Mouse (Mus musculus): ENCODE results near the gene Eef1a1.

DNA sequence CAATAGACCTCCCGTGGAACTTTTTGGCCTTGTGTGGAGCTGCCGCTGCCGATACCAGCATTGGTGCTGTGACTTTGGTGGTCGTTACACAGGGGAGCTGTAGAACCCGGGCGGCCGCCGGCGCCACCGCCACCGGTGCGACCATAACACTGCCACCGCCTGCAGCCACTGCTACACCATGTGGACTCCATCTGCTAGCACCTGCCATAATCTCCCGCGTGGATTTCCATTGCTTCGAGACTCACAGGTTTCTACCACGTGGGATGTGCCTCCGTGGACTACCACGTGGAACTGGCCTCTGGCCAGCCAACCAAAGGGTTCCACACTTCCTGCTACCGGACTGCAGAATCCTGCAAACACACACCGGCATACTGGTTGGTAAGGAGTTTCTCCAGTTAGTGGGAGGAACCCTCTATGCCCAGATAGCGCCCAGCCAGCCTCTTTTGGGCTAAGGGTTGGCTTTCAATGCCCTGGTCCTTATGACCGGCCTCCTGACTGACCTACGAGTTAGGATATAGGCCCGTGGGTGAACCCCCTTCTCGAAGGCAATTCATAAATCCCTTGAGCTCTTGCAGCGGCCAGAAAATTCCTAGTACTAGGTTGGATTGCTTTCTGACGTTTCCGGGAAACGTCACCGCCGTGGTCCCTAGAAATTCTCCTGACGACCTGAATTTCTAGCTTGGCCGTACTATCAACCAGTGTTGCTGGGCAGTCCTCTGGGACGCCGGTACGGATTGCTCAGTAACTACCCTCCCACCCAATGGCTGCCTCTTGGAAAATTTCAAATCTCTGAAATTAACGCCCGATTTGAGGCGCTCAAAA is 32.0 kb upstream of the Eef1a1 start:
- no peak for TF ChIP-seq CTCF (IDR thresholded peaks at IDR 0.05; ENCODE audit: low read depth)
- TF ChIP-seq EP300 (IDR thresholded peaks at IDR 0.05; ENCODE audit: low read depth), result no peak
